Mouse (Mus musculus): ENCODE results near the gene Kcna3. TPM values are rescaled to one million over a fixed set of nuclear protein-coding genes. Genes with fewer than 3 reads are reported as not detected.

Kcna3 gene
- polyA plus RNA-seq, 1 experiment from 2014 or later = 1.7 TPM

GRCm38 (mm10) chr3:107040408-107040807, 4.4 kb downstream of the Kcna3 start:
- Histone ChIP-seq H3K9ac (ENCODE audit: low read length) (no peak overlapping the region), H3K4me3 (ENCODE audit: low read length) (no peak overlapping the region), H3K9me3 (ENCODE audit: control insufficient read depth, low read length) (no peaks in the 10 kb centered on the region), H3K4me2 (ENCODE audit: low read depth, low read length) (no peak overlapping the region), H3K27ac (ENCODE audit: low read length) (no peak overlapping the region), H3K36me3 (ENCODE audit: control insufficient read depth, insufficient read depth, low read length) (no peaks in the 10 kb centered on the region), H3K4me1 (replicated peaks; ENCODE audit: control insufficient read depth, insufficient read depth, low read length) (peaks cover 12% of the 10 kb centered on the region), H3K27me3 (ENCODE audit: control insufficient read depth, insufficient read depth, low read depth, low read length) (peaks cover 7% of the 10 kb centered on the region)
- 82% methylated on average over 3 of the region's 3 CpGs for WGBS
- ATAC-seq (ENCODE audit: low read depth) = no peak

GRCm38 (mm10) chr3:107041718-107042117, 5.7 kb downstream of the Kcna3 start:
- no peak for ATAC-seq (ENCODE audit: low read depth)
- Histone ChIP-seq H3K27ac (ENCODE audit: low read length) (no peak overlapping the region), H3K9ac (ENCODE audit: low read length) (no peak overlapping the region), H3K4me2 (ENCODE audit: low read depth, low read length) (no peak overlapping the region), H3K36me3 (ENCODE audit: control insufficient read depth, insufficient read depth, low read length) (no peaks in the 10 kb centered on the region), H3K4me3 (ENCODE audit: low read length) (no peak overlapping the region), H3K4me1 (replicated peaks; ENCODE audit: control insufficient read depth, insufficient read depth, low read length) (peaks cover 7% of the 10 kb centered on the region), H3K27me3 (ENCODE audit: control insufficient read depth, insufficient read depth, low read depth, low read length) (peaks cover 7% of the 10 kb centered on the region), H3K9me3 (ENCODE audit: control insufficient read depth, low read length) (no peaks in the 10 kb centered on the region)
- WGBS = 68% methylated on average over 1 of the region's 1 CpGs

GRCm38 (mm10) chr3:107061468-107061867, 25.5 kb downstream of the Kcna3 start:
- Histone ChIP-seq H3K4me2 (ENCODE audit: low read depth, low read length) (no peak overlapping the region), H3K36me3 (ENCODE audit: control insufficient read depth, insufficient read depth, low read length) (no peaks in the 10 kb centered on the region), H3K4me1 (replicated peaks; ENCODE audit: control insufficient read depth, insufficient read depth, low read length) (no peaks in the 10 kb centered on the region), H3K4me3 (ENCODE audit: low read length) (no peak overlapping the region), H3K27me3 (ENCODE audit: control insufficient read depth, insufficient read depth, low read depth, low read length) (no peaks in the 10 kb centered on the region), H3K9ac (ENCODE audit: low read length) (no peak overlapping the region), H3K27ac (ENCODE audit: low read length) (no peak overlapping the region), H3K9me3 (ENCODE audit: control insufficient read depth, low read length) (no peaks in the 10 kb centered on the region)
- WGBS = 61% methylated on average over 1 of the region's 1 CpGs
- ATAC-seq (ENCODE audit: low read depth) = no peak

GRCm38 (mm10) chr3:107062771-107063170, 26.8 kb downstream of the Kcna3 start:
- no peak overlapping the region for H3K4me2 ChIP-seq (ENCODE audit: low read depth, low read length)
- no peak for ATAC-seq (ENCODE audit: low read depth)
- H3K27me3 ChIP-seq (ENCODE audit: control insufficient read depth, insufficient read depth, low read depth, low read length) = no peaks in the 10 kb centered on the region
- H3K27ac ChIP-seq (ENCODE audit: low read length) = no peak overlapping the region
- no peaks in the 10 kb centered on the region for H3K9me3 ChIP-seq (ENCODE audit: control insufficient read depth, low read length)
- H3K36me3 ChIP-seq (ENCODE audit: control insufficient read depth, insufficient read depth, low read length) = no peaks in the 10 kb centered on the region
- 49% methylated on average over 1 of the region's 1 CpGs for WGBS
- no peak overlapping the region for H3K9ac ChIP-seq (ENCODE audit: low read length)
- no peak overlapping the region for H3K4me3 ChIP-seq (ENCODE audit: low read length)
- H3K4me1 ChIP-seq (replicated peaks; ENCODE audit: control insufficient read depth, insufficient read depth, low read length) = no peaks in the 10 kb centered on the region

GRCm38 (mm10) chr3:107065510-107066095, 29.6 kb downstream of the Kcna3 start:
- no peak overlapping the region for H3K4me3 ChIP-seq (ENCODE audit: low read length)
- H3K27me3 ChIP-seq (ENCODE audit: control insufficient read depth, insufficient read depth, low read depth, low read length) = no peaks in the 10 kb centered on the region
- H3K9ac ChIP-seq (ENCODE audit: low read length) = no peak overlapping the region
- no peaks in the 10 kb centered on the region for H3K36me3 ChIP-seq (ENCODE audit: control insufficient read depth, insufficient read depth, low read length)
- no peaks in the 10 kb centered on the region for H3K4me1 ChIP-seq (replicated peaks; ENCODE audit: control insufficient read depth, insufficient read depth, low read length)
- H3K27ac ChIP-seq (ENCODE audit: low read length) = no peak overlapping the region
- no peak for ATAC-seq (ENCODE audit: low read depth)
- H3K9me3 ChIP-seq (ENCODE audit: control insufficient read depth, low read length) = no peaks in the 10 kb centered on the region
- H3K4me2 ChIP-seq (ENCODE audit: low read depth, low read length) = no peak overlapping the region
- 58% methylated on average over 6 of the region's 6 CpGs for WGBS

GRCm38 (mm10) chr3:107066165-107066850, 30.3 kb downstream of the Kcna3 start:
- no peaks in the 10 kb centered on the region for H3K27me3 ChIP-seq (ENCODE audit: control insufficient read depth, insufficient read depth, low read depth, low read length)
- no peak overlapping the region for H3K4me2 ChIP-seq (ENCODE audit: low read depth, low read length)
- WGBS = 77% methylated on average over 7 of the region's 7 CpGs
- H3K27ac ChIP-seq (ENCODE audit: low read length) = no peak overlapping the region
- no peaks in the 10 kb centered on the region for H3K4me1 ChIP-seq (replicated peaks; ENCODE audit: control insufficient read depth, insufficient read depth, low read length)
- H3K36me3 ChIP-seq (ENCODE audit: control insufficient read depth, insufficient read depth, low read length) = no peaks in the 10 kb centered on the region
- no peak overlapping the region for H3K4me3 ChIP-seq (ENCODE audit: low read length)
- no peaks in the 10 kb centered on the region for H3K9me3 ChIP-seq (ENCODE audit: control insufficient read depth, low read length)
- no peak overlapping the region for H3K9ac ChIP-seq (ENCODE audit: low read length)
- ATAC-seq (ENCODE audit: low read depth) = no peak

GRCm38 (mm10) chr3:107067245-107067644, 31.3 kb downstream of the Kcna3 start:
- Histone ChIP-seq H3K36me3 (ENCODE audit: control insufficient read depth, insufficient read depth, low read length) (no peaks in the 10 kb centered on the region), H3K4me3 (ENCODE audit: low read length) (no peak overlapping the region), H3K27ac (ENCODE audit: low read length) (no peak overlapping the region), H3K4me1 (replicated peaks; ENCODE audit: control insufficient read depth, insufficient read depth, low read length) (no peaks in the 10 kb centered on the region), H3K9me3 (ENCODE audit: control insufficient read depth, low read length) (no peaks in the 10 kb centered on the region), H3K4me2 (ENCODE audit: low read depth, low read length) (no peak overlapping the region), H3K27me3 (ENCODE audit: control insufficient read depth, insufficient read depth, low read depth, low read length) (no peaks in the 10 kb centered on the region), H3K9ac (ENCODE audit: low read length) (no peak overlapping the region)
- no peak for ATAC-seq (ENCODE audit: low read depth)
- 74% methylated on average over 6 of the region's 6 CpGs for WGBS

- no peak overlapping the region for H3K4me2 ChIP-seq (ENCODE audit: low read depth, low read length)
- no peaks in the 10 kb centered on the region for H3K9me3 ChIP-seq (ENCODE audit: control insufficient read depth, low read length)
- ATAC-seq (ENCODE audit: low read depth) = no peak
- WGBS = 53% methylated on average over 2 of the region's 2 CpGs
- H3K4me3 ChIP-seq (ENCODE audit: low read length) = no peak overlapping the region
- no peaks in the 10 kb centered on the region for H3K27me3 ChIP-seq (ENCODE audit: control insufficient read depth, insufficient read depth, low read depth, low read length)
- H3K36me3 ChIP-seq (ENCODE audit: control insufficient read depth, insufficient read depth, low read length) = no peaks in the 10 kb centered on the region
- no peak overlapping the region for H3K27ac ChIP-seq (ENCODE audit: low read length)
- H3K4me1 ChIP-seq (replicated peaks; ENCODE audit: control insufficient read depth, insufficient read depth, low read length) = no peaks in the 10 kb centered on the region
- no peak overlapping the region for H3K9ac ChIP-seq (ENCODE audit: low read length)
Measured at GRCm38 (mm10) chr3:107073863-107074262, 37.9 kb downstream of the Kcna3 start.

GRCm38 (mm10) chr3:107075705-107076104, 39.7 kb downstream of the Kcna3 start:
- no peaks in the 10 kb centered on the region for H3K27me3 ChIP-seq (ENCODE audit: control insufficient read depth, insufficient read depth, low read depth, low read length)
- 75% methylated on average over 1 of the region's 1 CpGs for WGBS
- H3K9me3 ChIP-seq (ENCODE audit: control insufficient read depth, low read length) = no peaks in the 10 kb centered on the region
- no peak overlapping the region for H3K4me3 ChIP-seq (ENCODE audit: low read length)
- H3K36me3 ChIP-seq (ENCODE audit: control insufficient read depth, insufficient read depth, low read length) = no peaks in the 10 kb centered on the region
- no peak overlapping the region for H3K9ac ChIP-seq (ENCODE audit: low read length)
- no peak for ATAC-seq (ENCODE audit: low read depth)
- H3K4me2 ChIP-seq (ENCODE audit: low read depth, low read length) = no peak overlapping the region
- H3K27ac ChIP-seq (ENCODE audit: low read length) = no peak overlapping the region
- H3K4me1 ChIP-seq (replicated peaks; ENCODE audit: control insufficient read depth, insufficient read depth, low read length) = no peaks in the 10 kb centered on the region
